Mouse (Mus musculus) yolk sac, embryonic 10.5 days (tissue): ENCODE data around the gene Ngdn.
"Not testable (repeated sequence)": the region's sequence is repeated elsewhere in the genome, so short reads cannot be mapped to it uniquely, and the experiment has no call there.

Experiments
- DNase-seq: peaks from one replicate; pipeline ENCODE4 v3.0.0-alpha.2; 2017; ENCODE audit warnings: low spot score

The Ngdn gene

DNA sequence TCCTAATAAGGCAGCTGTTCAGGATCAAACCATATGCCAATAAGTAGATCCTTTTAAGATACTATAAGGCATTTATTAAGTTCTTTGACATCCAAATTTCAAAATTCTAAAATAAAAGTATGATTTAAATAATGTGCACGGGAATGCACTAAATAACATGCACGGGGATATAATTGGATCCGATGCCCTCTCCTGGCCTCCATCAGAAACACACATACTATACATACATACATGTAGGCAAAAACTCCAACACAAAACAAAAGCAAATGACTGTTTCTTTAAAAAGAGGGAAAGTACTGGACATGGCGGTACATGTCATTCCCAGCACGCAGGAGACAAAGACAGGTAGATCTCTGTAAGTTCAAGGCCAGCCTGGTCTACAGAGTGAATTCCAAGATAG is 15.4 kb upstream of the Ngdn start:
- DNase-seq: not testable (repeated sequence)

DNA sequence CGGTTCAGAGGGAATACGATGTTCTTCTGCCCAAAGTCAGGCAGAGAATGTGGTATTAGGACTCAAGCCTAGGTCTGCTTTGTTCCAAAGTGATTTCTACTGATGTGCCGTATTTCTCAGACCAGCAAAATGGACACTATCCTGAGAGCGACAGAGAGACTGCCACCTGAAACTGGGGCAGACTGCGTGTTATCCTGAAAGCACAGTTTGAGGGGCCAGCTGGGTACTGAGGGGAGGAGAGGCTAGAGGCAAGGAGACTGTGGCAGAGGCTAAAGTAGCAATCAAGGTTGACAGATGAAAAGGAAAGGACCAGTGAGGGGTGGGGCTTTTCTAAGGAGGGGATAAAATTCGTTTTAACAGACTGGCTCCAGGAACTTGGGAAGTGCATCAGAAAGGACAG is 14.4 kb upstream of the Ngdn start:
- DNase-seq: no peak

DNA sequence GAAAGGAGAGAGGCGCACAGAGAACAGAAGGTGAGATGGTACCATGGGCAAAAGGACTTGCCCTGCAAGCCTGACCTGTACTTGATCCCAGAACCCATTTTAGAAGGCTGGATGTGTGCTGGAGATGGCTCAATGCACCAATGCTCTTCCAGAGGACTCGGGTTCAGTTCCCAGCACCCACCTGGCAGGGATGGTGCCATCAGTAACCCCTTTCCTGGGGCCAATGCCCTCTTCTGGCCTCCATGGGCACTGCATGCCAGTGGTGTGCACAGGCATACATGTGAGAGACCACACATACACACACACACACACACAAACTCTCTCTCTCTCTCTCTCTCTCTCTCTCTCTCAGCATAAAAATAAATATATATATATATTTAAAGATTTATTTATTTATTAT is 13.8 kb upstream of the Ngdn start:
- DNase-seq: no peak

DNA sequence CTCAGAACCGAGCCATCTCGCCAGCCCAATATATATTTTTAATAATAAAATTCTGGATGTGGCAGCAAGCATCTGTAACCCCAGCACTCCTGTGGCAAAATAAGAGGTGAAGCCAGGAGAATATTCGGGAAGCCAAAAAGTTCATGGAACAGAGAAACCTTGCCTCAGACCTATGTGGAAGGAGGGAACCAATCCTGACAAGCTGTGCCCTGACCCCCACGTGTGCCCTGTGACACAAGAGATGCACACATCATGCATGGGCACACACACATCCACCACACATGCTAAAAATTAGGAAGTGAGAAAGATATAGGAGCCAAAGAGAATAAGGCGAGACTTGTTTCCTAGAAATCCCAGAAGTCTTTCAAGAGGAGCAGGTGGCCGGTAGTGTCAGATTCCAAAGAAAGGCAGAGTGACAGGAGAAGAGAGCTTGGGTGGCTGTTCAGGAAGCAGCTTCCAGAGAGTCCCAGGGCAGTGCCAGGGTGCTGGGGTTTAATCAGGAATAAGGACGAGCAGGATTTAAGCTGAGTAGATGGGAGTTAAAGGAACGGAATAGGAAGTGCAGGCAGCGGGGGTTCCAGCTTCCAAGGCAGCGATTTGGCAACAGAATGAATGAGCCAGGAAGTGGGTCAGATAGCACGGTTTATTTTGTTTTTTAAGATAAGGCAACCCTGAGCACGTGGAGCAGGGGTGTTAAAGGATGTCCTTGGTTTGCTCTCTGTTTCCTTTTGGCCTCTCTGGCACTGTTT is 13.1 kb upstream of the Ngdn start:
- DNase-seq: no peak

DNA sequence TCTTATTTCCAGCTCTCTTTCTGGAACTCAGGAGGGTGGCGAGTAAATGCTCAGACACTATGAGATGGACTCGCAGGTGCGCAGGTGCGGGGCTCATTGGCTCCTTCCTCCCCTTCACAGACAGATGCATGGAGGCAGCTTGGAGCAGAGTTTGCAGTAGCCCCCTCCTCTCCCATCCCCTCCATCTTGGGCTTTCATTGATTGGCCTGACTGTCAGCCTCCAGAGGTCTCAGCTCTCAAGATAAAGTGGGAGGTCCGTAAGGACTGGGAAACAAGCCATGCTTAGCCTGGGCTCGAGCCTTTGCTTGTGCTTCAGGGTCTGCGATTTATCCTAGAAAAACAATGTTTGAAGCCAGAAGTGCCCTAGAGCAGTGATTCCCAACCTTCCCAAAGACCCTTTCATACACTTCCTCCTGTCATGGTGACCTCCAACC is 12.6 kb upstream of the Ngdn start:
- DNase-seq: no peak

DNA sequence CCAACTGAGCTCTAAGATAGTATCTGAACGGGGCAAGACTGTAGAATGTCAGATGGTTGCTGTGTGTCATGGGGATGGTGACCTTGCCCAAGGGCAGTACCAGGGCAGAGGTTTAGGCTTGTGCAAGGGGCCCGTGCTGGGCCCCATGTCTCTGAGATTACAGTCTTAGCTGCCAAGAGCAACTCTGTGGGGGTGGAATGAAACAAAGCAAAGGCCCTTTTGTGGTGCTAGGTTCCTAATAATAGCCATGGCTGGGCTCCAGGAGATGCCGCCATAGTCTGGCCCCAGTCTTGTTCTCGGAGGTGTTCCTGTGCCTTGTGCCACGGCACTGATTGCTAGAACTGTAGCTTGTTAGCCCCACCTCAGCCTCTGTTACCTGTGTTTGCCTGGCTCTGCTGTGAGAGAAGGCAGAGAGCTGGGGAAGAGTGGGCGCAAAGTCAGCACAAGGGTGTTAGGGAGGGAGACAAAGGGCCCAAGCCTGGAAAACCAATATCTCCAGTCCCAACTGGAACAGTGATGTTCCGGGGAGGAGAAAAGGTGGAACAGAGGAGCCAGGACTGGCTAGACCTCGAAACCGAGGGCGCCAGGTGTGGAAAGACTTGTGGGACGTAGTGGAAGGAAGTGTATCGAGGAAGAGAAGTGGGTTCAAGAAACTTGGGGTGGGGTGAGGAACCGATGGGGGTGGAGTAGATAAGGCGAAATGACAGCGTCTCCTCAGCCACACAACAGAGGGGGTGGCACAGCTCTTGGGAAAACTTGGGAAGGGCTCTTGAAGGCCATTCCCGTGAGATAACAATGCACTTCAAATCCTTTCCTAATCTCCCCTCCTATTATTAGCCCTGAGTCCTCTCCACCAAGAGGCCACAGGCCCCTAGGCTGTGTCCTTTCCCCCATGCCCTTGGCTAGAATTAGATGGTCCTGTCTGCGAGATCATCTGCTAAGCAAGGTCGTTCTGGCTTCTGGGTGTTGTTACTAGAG is 11.1 kb upstream of the Ngdn start:
- DNase-seq: no peak

DNA sequence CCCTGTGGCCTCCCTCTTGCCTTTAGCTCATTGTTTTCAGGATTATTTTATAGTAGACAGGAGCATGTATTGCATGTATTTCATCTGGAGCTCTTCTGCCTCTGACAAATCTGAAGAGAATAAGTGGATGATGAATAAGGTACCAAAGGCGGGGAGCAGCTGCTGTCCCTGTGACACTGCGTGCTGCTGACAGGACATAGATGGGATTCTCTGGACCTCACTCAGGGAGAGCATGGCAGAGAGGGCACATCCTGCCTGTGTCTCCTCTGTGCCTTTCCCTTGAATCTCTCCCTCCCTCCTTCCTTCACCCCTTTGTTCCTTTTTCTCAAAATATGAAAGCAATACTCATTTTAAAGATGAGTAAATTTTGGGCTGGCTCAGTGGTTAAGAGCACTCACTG is 9.7 kb upstream of the Ngdn start:
- no peak for DNase-seq

DNA sequence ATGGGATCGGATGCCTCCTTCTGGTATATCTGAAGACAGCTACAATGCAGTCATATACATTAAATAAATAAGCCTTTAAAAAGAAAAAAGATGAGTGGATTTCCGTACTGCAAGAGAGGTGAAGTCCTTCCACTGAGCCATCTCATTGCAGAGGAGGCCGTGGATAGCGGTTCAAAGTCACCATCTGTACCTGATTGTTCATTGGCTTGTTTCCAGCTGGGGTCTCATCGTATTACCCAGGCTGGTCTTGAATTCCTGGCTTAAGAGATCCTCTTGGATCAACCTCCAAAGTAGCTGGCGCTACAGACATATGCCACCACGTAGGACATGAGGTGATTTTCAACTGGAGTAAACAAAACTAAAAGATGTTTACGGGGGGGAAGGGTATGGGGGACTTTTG is 9.3 kb upstream of the Ngdn start:
- no peak for DNase-seq

DNA sequence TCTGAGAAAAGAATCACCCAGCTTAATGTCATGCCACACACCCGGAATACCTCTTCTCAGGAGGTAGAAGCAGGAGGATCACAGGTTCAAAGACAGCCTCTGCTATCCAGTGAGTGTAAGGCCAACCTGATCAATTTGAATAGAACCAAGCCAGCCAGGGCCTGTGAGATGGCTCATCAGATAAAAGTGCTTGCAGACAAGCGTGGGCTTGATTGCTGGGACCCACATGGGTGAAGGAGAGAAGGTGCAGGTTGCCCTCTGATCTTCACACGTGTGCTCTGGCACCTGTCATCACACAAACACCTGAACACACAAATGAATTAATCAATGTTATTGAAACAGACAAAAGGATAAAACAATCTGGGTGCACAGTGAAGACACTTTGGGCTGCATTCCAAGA is 8.7 kb upstream of the Ngdn start:
- DNase-seq: no peak

DNA sequence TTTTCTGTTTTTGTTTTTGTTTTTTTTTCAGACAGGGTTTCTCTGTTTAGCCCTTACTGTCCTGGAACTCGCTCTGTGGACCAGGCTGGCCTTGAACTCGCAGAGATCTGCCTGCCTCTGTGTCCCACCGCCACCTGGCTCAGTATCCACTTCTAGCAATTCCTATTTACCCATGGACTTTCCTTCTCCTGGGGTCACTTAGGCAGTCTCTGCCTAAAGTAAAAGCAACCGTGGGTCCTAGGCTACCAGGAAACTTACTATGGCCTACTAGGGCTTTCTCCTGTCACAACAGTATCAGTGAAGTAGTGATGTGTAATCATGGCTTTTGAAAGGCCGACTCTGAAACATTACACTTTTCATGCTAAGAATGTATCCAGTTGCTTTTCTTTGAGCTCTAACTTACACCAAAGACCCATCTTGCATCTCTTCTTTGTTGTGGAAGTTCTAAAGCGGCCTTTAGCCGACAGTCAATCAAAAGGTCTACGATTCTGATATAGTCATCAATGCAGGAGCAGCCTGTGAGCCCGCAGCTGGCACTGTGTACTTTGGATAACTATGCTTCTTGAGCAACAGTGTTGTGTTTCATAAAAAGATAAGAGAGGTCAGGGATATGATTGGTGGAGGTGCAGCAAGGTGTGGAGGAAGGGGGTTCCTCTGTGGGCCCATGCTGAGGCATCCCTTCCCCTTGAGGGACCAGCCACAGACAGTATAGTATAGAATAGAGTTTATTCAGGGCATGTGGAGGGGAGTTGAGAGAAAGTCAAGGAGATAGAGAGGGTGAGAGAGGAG is 7.9 kb upstream of the Ngdn start:
- DNase-seq: no peak

DNA sequence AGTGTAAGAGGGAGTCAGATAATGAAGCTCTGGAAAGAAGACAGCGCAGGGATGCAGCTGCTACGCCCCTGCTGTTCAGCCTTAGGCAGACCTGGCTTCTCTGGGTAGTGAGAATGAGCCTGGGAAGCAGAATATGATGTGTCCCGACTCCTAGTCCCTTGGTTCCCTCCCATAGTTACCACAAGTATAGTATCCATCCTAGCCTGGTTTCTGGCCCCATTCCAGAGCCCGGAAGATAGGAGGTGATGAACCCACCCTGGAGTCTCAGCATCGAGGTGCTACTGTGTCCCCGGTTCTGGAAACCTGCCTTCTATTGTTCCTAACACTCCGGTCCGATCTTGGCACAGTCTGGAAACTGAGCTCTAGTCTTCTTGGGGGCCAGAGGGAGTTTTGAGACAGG is 6.8 kb upstream of the Ngdn start:
- no peak for DNase-seq

DNA sequence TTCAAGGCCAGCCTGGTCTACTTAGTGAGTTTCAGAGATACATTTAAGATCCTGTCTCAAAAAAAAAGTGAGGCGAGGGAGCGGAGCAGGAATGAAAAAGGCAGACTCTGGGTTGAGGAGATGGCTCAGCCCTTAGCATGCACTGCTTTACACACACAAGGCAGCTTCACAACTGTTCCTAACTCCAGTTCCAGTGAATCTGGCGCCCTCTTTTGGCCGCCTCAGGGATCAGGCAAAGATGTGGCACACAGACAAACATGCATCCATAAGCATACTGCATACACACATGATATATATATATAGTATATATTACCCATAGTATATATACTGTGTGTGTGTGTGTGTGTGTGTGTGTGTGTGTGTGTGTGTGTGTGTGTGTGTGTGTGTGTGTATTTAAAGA is 4.1 kb upstream of the Ngdn start:
- no peak for DNase-seq

DNA sequence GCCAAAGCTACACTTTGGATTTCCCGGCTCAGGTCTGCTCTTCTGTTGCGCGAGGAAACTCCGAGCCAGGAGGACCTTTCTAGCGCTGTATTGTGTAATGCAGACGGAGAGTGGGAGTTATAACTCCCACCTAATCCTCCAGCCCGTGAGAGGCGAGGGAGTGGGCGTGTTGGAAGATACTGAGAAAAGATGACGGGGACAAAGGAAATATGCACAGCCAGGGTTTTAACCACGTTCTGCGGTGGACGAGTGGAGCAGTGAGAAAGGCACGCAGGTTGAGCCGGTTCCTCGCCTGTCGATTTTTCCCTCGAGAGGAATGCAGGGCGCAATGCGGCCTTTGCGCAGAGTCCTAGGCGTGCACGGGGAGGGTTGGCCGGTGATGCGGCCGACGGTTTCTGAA is 663 bp upstream of the Ngdn start:
- no peak for DNase-seq

DNA sequence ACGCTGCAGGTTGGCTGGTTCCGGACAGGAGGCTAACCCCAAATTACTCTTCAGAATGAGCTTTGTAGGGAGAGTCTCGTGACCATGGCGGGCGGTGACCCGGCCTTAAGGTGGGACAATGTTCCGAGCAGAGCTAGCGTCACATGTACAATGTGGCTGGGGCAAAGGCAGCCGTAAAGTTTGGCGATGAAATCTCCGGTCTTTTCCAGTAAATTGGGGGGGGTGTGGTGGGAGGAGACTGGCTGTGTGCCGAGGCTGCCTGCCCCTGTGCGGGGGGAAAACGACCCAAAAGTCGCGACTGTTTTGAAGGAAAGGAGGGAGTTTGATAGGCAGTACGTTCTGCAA is 485 bp downstream of the Ngdn start:
- DNase-seq: no peak

DNA sequence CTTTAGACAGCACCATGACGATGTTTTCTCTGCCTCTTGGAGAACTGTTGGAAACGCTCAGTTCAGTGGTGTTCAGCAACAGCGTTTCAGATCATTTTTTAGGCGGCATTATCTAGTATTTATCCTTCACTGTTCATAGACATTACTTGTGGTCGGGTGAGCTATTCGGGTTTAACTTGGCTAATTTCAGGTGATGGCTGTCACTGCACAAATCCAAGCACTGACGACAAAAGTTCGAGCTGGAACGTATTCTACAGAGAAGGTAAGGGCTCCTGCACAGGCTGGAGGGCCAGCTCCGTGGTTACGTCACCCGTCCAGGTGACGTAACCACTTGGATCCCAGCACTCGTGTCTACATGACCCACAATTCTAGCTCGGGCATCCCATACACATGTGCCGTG is 1.6 kb downstream of the Ngdn start:
- DNase-seq: no peak

DNA sequence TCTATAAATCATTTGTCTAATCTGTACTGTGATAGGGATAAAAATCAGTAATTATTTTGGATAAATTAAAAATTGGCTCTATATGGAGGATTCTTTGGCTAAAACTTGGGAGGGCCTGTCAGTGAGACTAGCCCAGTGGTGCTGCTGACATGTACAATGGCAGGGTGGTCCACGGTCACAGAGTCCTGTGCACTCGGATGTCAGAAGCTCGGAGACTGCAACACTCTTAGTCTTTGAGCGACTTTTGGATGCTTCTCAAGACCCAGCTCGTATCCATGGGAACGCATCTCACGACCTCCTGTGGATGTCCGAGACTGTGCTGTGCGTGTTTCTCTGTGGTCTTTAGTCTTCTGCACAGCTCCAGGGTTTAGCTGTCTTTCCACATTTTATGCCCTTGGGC is 5.1 kb downstream of the Ngdn start:
- DNase-seq: no peak

DNA sequence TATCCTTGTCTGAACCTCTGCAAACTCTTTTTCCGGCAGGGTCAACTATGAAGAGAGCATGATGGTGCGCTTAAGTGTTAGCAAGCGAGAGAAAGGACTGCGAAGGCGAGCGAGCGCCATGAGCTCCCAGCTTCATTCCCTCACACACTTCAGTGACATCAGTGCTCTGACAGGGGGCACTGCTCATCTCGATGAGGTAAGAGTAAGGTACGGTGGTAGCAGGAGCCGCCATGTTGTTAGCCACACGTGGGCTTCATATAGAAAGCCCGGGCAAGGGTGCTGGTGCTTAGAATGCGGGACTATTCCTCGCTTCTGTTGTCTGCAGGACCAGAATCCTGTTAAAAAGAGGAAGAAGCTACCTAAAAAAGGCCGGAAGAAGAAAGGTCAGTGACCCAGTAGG is 7.8 kb downstream of the Ngdn start:
- no peak for DNase-seq

DNA sequence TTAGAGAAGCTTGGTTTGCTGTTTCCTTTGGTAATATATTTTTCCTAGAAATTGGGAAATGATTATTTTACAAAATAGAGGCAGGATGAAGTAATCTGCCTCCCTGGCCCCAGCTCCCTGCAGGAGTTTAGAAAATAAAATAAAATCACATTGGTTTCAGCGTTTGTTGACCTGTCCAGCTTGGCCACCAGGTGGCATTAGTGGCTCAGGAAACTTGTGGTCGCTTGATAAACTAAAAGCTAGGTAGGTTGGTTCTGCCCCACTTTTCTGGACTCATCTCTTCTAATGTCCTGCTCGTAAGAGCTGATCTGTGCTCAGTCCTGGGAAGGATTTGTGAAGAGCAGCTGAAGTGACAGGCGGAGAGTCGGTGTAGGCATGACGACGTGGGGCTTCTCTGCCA is 9.0 kb downstream of the Ngdn start:
- peak; percentile 12 for DNase-seq

DNA sequence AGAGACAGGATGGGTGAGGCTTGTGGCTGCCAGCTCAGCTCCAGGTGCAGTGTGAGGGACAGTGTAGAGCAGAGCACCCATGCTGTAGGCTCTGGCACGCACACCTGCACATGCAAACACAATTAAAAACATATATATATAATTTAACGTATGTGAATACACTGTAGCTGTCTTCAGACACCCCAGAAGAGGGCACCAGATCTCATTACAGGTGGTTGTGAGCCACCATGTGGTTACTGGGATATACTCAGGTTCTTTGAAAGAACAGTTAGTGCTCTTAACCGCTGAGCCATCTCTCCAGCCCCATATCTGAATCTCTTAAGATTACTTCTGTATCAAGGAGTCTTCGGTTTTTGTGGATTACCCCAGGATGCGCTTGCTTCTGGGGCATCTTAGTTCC is 10.3 kb downstream of the Ngdn start:
- no peak for DNase-seq

DNA sequence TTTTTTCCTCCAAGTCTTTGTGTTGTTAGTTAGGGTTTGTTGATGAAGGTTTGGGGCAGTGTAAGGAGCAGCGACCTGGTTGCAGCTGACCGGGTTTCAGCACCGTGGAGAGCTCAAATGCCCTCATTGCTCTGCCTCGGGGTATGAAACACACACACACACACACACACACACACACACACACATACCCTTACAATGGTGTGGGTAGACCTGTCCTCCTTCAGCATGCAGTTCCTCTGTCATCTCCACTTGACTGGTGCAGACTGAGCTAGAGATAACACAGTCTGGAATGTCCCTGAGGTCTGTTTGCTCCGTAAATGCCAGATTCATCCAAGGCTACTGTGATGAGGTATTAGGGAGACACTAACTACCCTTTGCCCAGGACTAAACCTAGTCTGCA is 12.0 kb downstream of the Ngdn start:
- peak; percentile 13 for DNase-seq

DNA sequence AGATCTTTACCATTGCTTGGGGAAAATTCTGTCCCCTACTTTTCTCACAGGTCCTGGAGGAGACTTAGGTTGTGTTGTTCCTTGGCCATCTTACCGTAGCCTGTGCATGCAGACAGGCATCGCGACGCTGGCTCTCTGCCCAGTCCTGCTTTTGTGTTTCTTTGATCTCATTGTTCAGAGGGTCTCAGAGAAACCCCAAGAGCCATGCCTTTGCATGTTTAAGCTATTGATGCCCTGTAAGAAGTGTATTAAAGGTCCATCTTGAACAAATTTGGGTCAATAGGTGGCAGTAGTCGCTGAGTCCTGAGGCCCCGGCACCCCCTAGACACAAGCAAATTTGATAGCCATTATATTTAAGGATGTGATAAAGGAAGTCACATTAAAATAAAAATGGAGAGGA is 12.4 kb downstream of the Ngdn start:
- DNase-seq: no peak

DNA sequence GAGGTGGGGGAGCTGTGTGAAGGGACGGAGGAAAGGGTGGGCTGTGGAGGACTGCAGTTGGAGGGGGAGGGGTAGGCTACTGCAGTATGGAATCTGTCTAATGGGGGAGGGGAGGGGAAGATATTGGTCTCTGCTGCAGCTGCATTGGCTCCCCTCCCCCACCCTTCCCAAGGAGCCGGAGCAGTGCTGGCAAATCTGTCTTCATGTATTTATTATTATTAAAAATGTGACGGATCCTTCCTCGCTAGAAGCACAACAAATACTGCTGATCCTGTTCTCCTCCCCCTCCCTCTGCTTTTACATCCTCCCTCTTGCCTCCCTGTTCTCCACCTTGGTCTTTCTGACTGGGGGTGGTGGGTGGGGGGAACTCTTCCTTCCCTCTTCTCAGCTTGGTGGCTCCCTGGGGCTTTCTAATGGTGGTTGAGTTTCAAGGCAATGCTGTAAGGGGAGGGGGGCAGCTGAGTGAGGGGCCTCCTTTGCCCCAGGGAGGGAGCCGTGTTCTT is 13.1 kb downstream of the Ngdn start:
- no peak for DNase-seq
